Mouse (Mus musculus) left cerebral cortex, adult 8-10 months (tissue): Measurements from ENCODE around the gene Map2k2. TPM values are rescaled to one million over a fixed set of nuclear protein-coding genes. Genes with fewer than 3 reads are reported as not detected.
A peak's percentile ranks its signal among the peaks of the same experiment; 100 is the strongest.
"Not testable (repeated sequence)": the region's sequence is repeated elsewhere in the genome, so short reads cannot be mapped to it uniquely, and the experiment has no call there.

ENCODE experiments used
- DNase-seq, 2 experiments: peaks; one replicate each; pipeline ENCODE4 v3.0.0; 2022; ENCODE audit warnings: low spot score in 2 of 2
- total RNA-seq, 4 experiments: library from RNA; stranded (reverse); gene quantifications; 2 replicates each; pipeline ENCODE4 v1.2.4; 2022

The Map2k2 gene
- total RNA-seq: 100 to 1,000 TPM; 121 to 132 (median 126) TPM

GRCm38 (mm10) chr10:81105565-81106112, at the start of gene Map2k2:
Gene Map2k2, plus strand, starts transcription at chr10:81105915.
- peak; percentile 88 to 93 for DNase-seq

GRCm38 (mm10) chr10:81057406-81058130, 48.1 kb upstream of the Map2k2 start:
- no peak for DNase-seq

- no peak for DNase-seq
Observed at GRCm38 (mm10) chr10:81058896-81059295, 46.8 kb upstream of the Map2k2 start.

- peak; percentile 97 to 100 for DNase-seq
Observed at GRCm38 (mm10) chr10:81059603-81060543, 45.8 kb upstream of the Map2k2 start, which contains the start of gene Sgta. Gene Sgta, minus strand, starts transcription at chr10:81060181.

GRCm38 (mm10) chr10:81062710-81063109, 43.0 kb upstream of the Map2k2 start:
- DNase-seq: no peak

GRCm38 (mm10) chr10:81064519-81064918, 41.2 kb upstream of the Map2k2 start:
- DNase-seq: not testable (repeated sequence)

- DNase-seq: no peak
Observed at GRCm38 (mm10) chr10:81068706-81069105, 37.0 kb upstream of the Map2k2 start.

GRCm38 (mm10) chr10:81069836-81070235, 35.9 kb upstream of the Map2k2 start, which contains the start of gene Thop1:
Gene Thop1, plus strand, starts transcription at chr10:81070035.
- DNase-seq: peak; percentile 85 to 98

GRCm38 (mm10) chr10:81072290-81072689, 33.4 kb upstream of the Map2k2 start:
- no peak for DNase-seq

- no peak for DNase-seq
Observed at GRCm38 (mm10) chr10:81073464-81073863, 32.3 kb upstream of the Map2k2 start.

- no peak for DNase-seq
Observed at GRCm38 (mm10) chr10:81075734-81076133, 30.0 kb upstream of the Map2k2 start.

- no peak for DNase-seq
Observed at GRCm38 (mm10) chr10:81076356-81076755, 29.4 kb upstream of the Map2k2 start.

- no peak for DNase-seq
Observed at GRCm38 (mm10) chr10:81077916-81078315, 27.8 kb upstream of the Map2k2 start.

- no peak for DNase-seq
Observed at GRCm38 (mm10) chr10:81080008-81080655, 25.6 kb upstream of the Map2k2 start.

- DNase-seq: peak in 1 of 2 experiments; percentile 62
Observed at GRCm38 (mm10) chr10:81082168-81082960, 23.4 kb upstream of the Map2k2 start.

GRCm38 (mm10) chr10:81087021-81087420, 18.7 kb upstream of the Map2k2 start:
- DNase-seq: no peak

GRCm38 (mm10) chr10:81089216-81089615, 16.5 kb upstream of the Map2k2 start:
- DNase-seq: no peak

- DNase-seq: no peak
Observed at GRCm38 (mm10) chr10:81090621-81091020, 15.1 kb upstream of the Map2k2 start.

- no peak for DNase-seq
Observed at GRCm38 (mm10) chr10:81092465-81093250, 13.1 kb upstream of the Map2k2 start.
